Mouse (Mus musculus) cerebellum, adult 2 months (tissue): Measurements from ENCODE around the gene Acan. TPM values are rescaled to one million over a fixed set of nuclear protein-coding genes. Genes with fewer than 3 reads are reported as not detected.

Experiments used
- DNase-seq, 2 experiments: peaks; one replicate each; pipeline ENCODE4 v3.0.0; 2021
- H3K27ac ChIP-seq: fragments of 200-500 bp; 2 replicates; pipeline ENCODE4 v1.5.1; 2012; ENCODE audit warnings: low read length, control low read depth, inconsistent platforms; ENCODE audit not compliant: insufficient read depth
- H3K27me3 ChIP-seq: fragments of 200-500 bp; 2 replicates; pipeline ENCODE4 v1.6.1; 2012; ENCODE audit warnings: inconsistent platforms, mild to moderate bottlenecking, low read length, moderate library complexity; ENCODE audit not compliant: control insufficient read depth, insufficient read depth
- H3K4me1 ChIP-seq: fragments of 200-500 bp; 2 replicates; pipeline ENCODE4 v1.6.1; 2011; ENCODE audit warnings: low read length; ENCODE audit not compliant: control insufficient read depth, insufficient read depth
- H3K4me3 ChIP-seq: fragments of 200-500 bp; replicated peaks from 2 replicates; pipeline ENCODE3; 2011; ENCODE audit warnings: mild to moderate bottlenecking, low read depth, low read length, control low read depth; ENCODE audit not compliant: insufficient read depth
- CTCF ChIP-seq: fragments of 200-500 bp; IDR thresholded peaks from 2 replicates; pipeline ENCODE4 v1.5.1; 2011; ENCODE audit warnings: low read depth, mild to moderate bottlenecking, control low read depth, low read length, moderate library complexity, borderline replicate concordance; ENCODE audit not compliant: insufficient read depth
- POLR2A ChIP-seq: fragments of 200-500 bp; IDR thresholded peaks from 2 replicates; pipeline ENCODE4 v1.6.1; 2011; ENCODE audit warnings: low read length, control low read depth, borderline replicate concordance; ENCODE audit not compliant: insufficient read depth
- WGBS: fragments of 180-500 bp; shearing (Covaris S2); methylation state at CpG from one replicate; pipeline ENCODE4 v1.1.7; 2018; 5-methylcytosine and 5-hydroxymethylcytosine counted together
- polyA plus RNA-seq: library from polyadenylated mRNA; depleted of rRNA; stranded (reverse); fragments of >200 nt; gene quantifications from 2 replicates; pipeline ENCODE4 v1.2.3, GENCODE M21; 2012

The Acan gene
- polyA plus RNA-seq, 1 experiment = 5.6 TPM

GRCm38 (mm10) chr7:79113848-79114247, 60.6 kb downstream of the Acan start:
- TF ChIP-seq CTCF = no peak
- TF ChIP-seq POLR2A = no peak
- H3K4me1 ChIP-seq = no peaks in the 10 kb centered on the region; the same call in 1 of the 2 replicates
- no peak overlapping the region for H3K27ac ChIP-seq
- DNase-seq = no peak
- H3K4me3 ChIP-seq = no peak overlapping the region
- 7% methylated on average over 4 of the region's 4 CpGs for WGBS
- H3K27me3 ChIP-seq = no peaks in the 10 kb centered on the region; the same call in 1 of the 2 replicates

- no peak overlapping the region for H3K4me3 ChIP-seq
- no peak overlapping the region for H3K27ac ChIP-seq
- no peak for DNase-seq
- WGBS = 65% methylated on average over 5 of the region's 5 CpGs
- H3K4me1 ChIP-seq = no peaks in the 10 kb centered on the region
- no peaks in the 10 kb centered on the region for H3K27me3 ChIP-seq
- TF ChIP-seq CTCF (no peak), POLR2A (no peak)
Measured at GRCm38 (mm10) chr7:79123465-79123864, 70.2 kb downstream of the Acan start.

- Histone ChIP-seq H3K4me1 (no peaks in the 10 kb centered on the region), H3K27me3 (no peaks in the 10 kb centered on the region; the same call in 1 of the 2 replicates), H3K4me3 (no peak overlapping the region), H3K27ac (no peak overlapping the region)
- DNase-seq = no peak
- WGBS = 24% methylated on average over 8 of the region's 8 CpGs
- TF ChIP-seq POLR2A = no peak
- peak; percentile 25; the same call in 1 of the 2 replicates for TF ChIP-seq CTCF
Measured at GRCm38 (mm10) chr7:79129883-79130282, 76.6 kb downstream of the Acan start.

GRCm38 (mm10) chr7:79130385-79130784, 77.1 kb downstream of the Acan start:
- no peaks in the 10 kb centered on the region; the same call in 1 of the 2 replicates for H3K27me3 ChIP-seq
- no peak for TF ChIP-seq CTCF
- TF ChIP-seq POLR2A = no peak
- no peak overlapping the region for H3K27ac ChIP-seq
- no peak for DNase-seq
- no peak overlapping the region for H3K4me3 ChIP-seq
- no peaks in the 10 kb centered on the region for H3K4me1 ChIP-seq
- WGBS = 18% methylated on average over 13 of the region's 13 CpGs

GRCm38 (mm10) chr7:79130843-79131444, 77.7 kb downstream of the Acan start, which contains the start of gene Hapln3:
TSS of gene Hapln3 (minus strand) at chr7:79131018.
- H3K4me3 ChIP-seq = no peak within 1 kb of the TSS
- H3K27ac ChIP-seq = no peak within 1 kb of the TSS
- no peak for DNase-seq
- TF ChIP-seq CTCF (no peak), POLR2A (no peak)
- no peaks in the 10 kb centered on the region; the same call in 1 of the 2 replicates for H3K27me3 ChIP-seq
- no peaks in the 10 kb centered on the region for H3K4me1 ChIP-seq
- WGBS = 9% methylated on average over 19 of the region's 19 CpGs

GRCm38 (mm10) chr7:79133391-79133790, 80.1 kb downstream of the Acan start:
- Histone ChIP-seq H3K4me1 (no peaks in the 10 kb centered on the region), H3K27me3 (no peaks in the 10 kb centered on the region; the same call in 1 of the 2 replicates), H3K4me3 (no peak overlapping the region), H3K27ac (no peak overlapping the region)
- WGBS = 48% methylated on average over 6 of the region's 6 CpGs
- TF ChIP-seq POLR2A (no peak), CTCF (no peak)
- no peak for DNase-seq

GRCm38 (mm10) chr7:79139328-79139824, 86.1 kb downstream of the Acan start:
- TF ChIP-seq POLR2A (no peak), CTCF (no peak)
- Histone ChIP-seq H3K27me3 (no peaks in the 10 kb centered on the region), H3K4me3 (no peak overlapping the region), H3K4me1 (no peaks in the 10 kb centered on the region), H3K27ac (no peak overlapping the region)
- no peak for DNase-seq
- WGBS = 67% methylated on average over 6 of the region's 6 CpGs
